8 mouse cellular contexts compared by ENCODE assay signal in the genomic region with DNA sequence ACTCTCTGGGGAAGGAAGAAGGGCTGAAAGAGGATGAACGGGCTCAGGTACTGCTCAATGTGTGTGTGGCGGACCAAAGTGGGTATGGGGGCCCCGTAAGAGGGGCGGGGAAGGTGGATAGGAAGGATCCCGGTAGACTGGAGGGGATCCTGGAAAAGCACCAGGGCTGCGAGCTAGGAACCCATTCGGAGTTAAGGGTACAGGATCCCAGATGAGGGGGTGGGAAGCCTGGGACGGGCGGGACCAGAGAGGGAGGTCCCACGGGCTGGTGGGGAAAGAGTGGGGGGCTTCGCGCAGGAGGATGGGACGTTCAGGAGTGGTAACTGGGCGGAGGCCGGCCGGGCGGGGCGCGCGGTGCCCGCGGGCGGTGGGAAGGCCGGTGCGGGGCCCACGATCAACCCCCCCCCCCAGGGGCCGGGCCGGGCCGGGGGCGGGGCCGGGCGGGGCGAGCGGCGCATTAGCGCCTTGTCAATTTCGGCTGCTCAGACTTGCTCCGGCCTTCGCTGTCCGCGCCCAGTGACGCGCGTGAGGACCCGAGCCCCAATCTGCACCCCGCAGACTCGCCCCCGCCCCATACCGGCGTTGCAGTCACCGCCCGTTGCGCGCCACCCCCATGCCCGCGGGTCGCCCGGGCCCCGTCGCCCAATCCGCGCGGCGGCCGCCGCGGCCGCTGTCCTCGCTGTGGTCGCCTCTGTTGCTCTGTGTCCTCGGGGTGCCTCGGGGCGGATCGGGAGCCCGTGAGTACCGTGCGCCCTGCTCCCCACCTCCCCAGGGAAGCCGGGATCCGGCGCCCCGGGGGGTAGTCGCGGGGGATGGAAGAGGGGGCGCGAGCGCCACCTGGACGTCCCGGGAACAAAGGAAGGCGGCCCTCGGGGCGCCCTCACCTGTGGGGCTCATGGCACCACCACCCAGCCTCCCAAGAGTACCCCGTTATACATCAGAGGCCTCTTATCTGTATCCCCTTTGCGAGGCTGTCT. TPM values are rescaled to one million over a fixed set of nuclear protein-coding genes. Genes with fewer than 3 reads are reported as not detected.
DNase-seq lines count a peak whose midpoint lies in the region; ATAC-seq and TF ChIP-seq lines count a peak whose summit lies in the region.

A gene (plus strand): TSS at position 495 of the 977 bp plus-strand sequence.

- H3K36me3 ChIP-seq in forebrain, embryonic 13.5 days (ENCODE audit: poor library complexity, severe bottlenecking), result no peaks in the 10 kb centered on the region
- H3K36me3 ChIP-seq in limb, embryonic 12.5 days, result no peaks in the 10 kb centered on the region

- peaks cover 14% of the 10 kb centered on the region for H3K4me1 ChIP-seq in lung, adult 2 months (ENCODE audit: control insufficient read depth, insufficient read depth, low read length)
- peaks cover 64% of the 10 kb centered on the region for H3K4me1 ChIP-seq in forebrain, embryonic 13.5 days
- peaks cover 84% of the 10 kb centered on the region for H3K4me1 ChIP-seq in limb, embryonic 12.5 days (replicated peaks)
- H3K4me1 ChIP-seq in olfactory bulb, adult 2 months (ENCODE audit: control insufficient read depth, insufficient read depth, low read length), result peaks cover 46% of the 10 kb centered on the region

- under 1% methylated on average over 72 of the region's 93 CpGs for WGBS in lung, adult 2 months
- WGBS in forebrain, embryonic 13.5 days, result under 1% methylated on average over 59 of the region's 93 CpGs
- WGBS in limb, embryonic 12.5 days, result under 1% methylated on average over 87 of the region's 93 CpGs
- WGBS in olfactory bulb, adult 2 months, result 1% methylated on average over 90 of the region's 93 CpGs

- peak; percentile 50 for DNase-seq in lung, adult 2 months
- DNase-seq in lung, adult 18-20 months, result no peak
- DNase-seq in cerebellum, postnatal 36 days, result no peak
- no peak for DNase-seq in cerebellum, adult 8-10 months
- DNase-seq in ovary, postnatal 36 days (ENCODE audit: low spot score), result no peak

- no peak within 1 kb of the TSS for H3K27ac ChIP-seq in forebrain, embryonic 13.5 days
- peak within 1 kb of the TSS; percentile 83 for H3K27ac ChIP-seq in limb, embryonic 12.5 days
- H3K27ac ChIP-seq in olfactory bulb, adult 2 months (ENCODE audit: insufficient read depth, low read depth, low read length), result no peak within 1 kb of the TSS

- H3K4me3 ChIP-seq in lung, adult 2 months (replicated peaks; ENCODE audit: extremely low read depth, low read depth, low read length), result peak within 1 kb of the TSS; percentile 34
- peak within 1 kb of the TSS; percentile 38 for H3K4me3 ChIP-seq in forebrain, embryonic 13.5 days
- H3K4me3 ChIP-seq in limb, embryonic 12.5 days (replicated peaks), result peak within 1 kb of the TSS; percentile 65
- H3K4me3 ChIP-seq in olfactory bulb, adult 2 months (ENCODE audit: insufficient read depth, low read depth, low read length), result peak within 1 kb of the TSS; percentile 25

- ATAC-seq in forebrain, embryonic 13.5 days, result 0 out of 2 replicates have a peak, but pooled peaks have one; percentile 19
- ATAC-seq in limb, embryonic 12.5 days (ENCODE audit: insufficient number of reproducible peaks, insufficient read depth, low FRiP score, low TSS enrichment, low read depth), result no peak

- peak within 1 kb of the TSS; percentile 50 for H3K9ac ChIP-seq in forebrain, embryonic 13.5 days
- H3K9ac ChIP-seq in limb, embryonic 12.5 days (replicated peaks), result peak within 1 kb of the TSS; percentile 78

- no peaks in the 10 kb centered on the region for H3K9me3 ChIP-seq in forebrain, embryonic 13.5 days (replicated peaks)
- H3K9me3 ChIP-seq in limb, embryonic 12.5 days, result no peaks in the 10 kb centered on the region

- peaks cover 100% of the 10 kb centered on the region for H3K27me3 ChIP-seq in forebrain, embryonic 13.5 days
- H3K27me3 ChIP-seq in limb, embryonic 12.5 days, result peaks cover 96% of the 10 kb centered on the region

- no peak for TF ChIP-seq POLR2A in lung, adult 2 months (IDR thresholded peaks at IDR 0.05; ENCODE audit: borderline replicate concordance, extremely low read depth, low read depth, low read length)
- TF ChIP-seq POLR2A in olfactory bulb, adult 2 months (IDR thresholded peaks at IDR 0.05; ENCODE audit: insufficient read depth, low read depth, low read length), result no peak

- TF ChIP-seq CTCF in lung, adult 2 months (IDR thresholded peaks at IDR 0.05; ENCODE audit: insufficient read depth, low read length), result no peak
- TF ChIP-seq CTCF in olfactory bulb, adult 2 months (IDR thresholded peaks at IDR 0.05; ENCODE audit: insufficient read depth, low read depth, low read length), result no peak

- H3K4me2 ChIP-seq in forebrain, embryonic 13.5 days, result peak within 1 kb of the TSS; percentile 61
- H3K4me2 ChIP-seq in limb, embryonic 12.5 days, result peak within 1 kb of the TSS; percentile 93

RNA-seq across cellular contexts. Expression of the gene that starts here (rescaled TPM):
- 27.7 and 34.3 TPM in 2 replicates for polyA plus RNA-seq in lung, adult 2 months (2012; rRNA removed)
- polyA plus RNA-seq in forebrain, embryonic 13.5 days (2015; fragmentation: Nextera tagmentation; extraction: Ambion mirVana), result 0.86 and 0.92 TPM in 2 replicates
- polyA plus RNA-seq in limb, embryonic 12.5 days (2016; fragmentation: Nextera tagmentation; extraction: Ambion mirVana), result 82.4 and 105 TPM in 2 replicates
- polyA plus RNA-seq in olfactory bulb, adult 2 months (2012; ENCODE audit: insufficient read depth, insufficient read length, low replicate concordance, missing spikeins), result not detected in 2 replicates

Comparison
In these comparisons a context has a peak if more than half of its experiments do, and no peak if none do; other contexts are left out.
1. RNA of the gene that starts here (polyA plus RNA-seq): 82.4 to 105 TPM in limb, embryonic 12.5 days and 27.7 to 34.3 TPM in lung, adult 2 months; 0.86 to 0.92 TPM in forebrain, embryonic 13.5 days and not detected in olfactory bulb, adult 2 months; every median in the first group is over 10 times any median in the second.
2. Peak in ATAC-seq, H3K4me3 ChIP-seq, H3K9ac ChIP-seq and H3K4me2 ChIP-seq in forebrain, embryonic 13.5 days; RNA of the gene not detected or under 1 TPM.
3. Peak in every context shown above with its lines, with median percentiles within 50 percentile points of each other: H3K4me3 ChIP-seq.